Comparison of ENCODE assay signal across 13 mouse cellular contexts in genomic region chr7:102479368-102480078, GRCm38 (mm10). TPM values are rescaled to one million over a fixed set of nuclear protein-coding genes. Genes with fewer than 3 reads are reported as not detected.
DNase-seq lines count a peak whose midpoint lies in the region; ATAC-seq and TF ChIP-seq lines count a peak whose summit lies in the region.
"Had no signal": no experiment of that assay in that cellular context is flagged by ENCODE, and none has a peak within 500 bp of the region (broad histone marks: within the 10 kb centered on the region; RNA-seq: fewer than 3 reads in every experiment).

No protein-coding gene starts in this region.

- peak; percentile 56; the same call in 1 of the 2 replicates for ATAC-seq in kidney, embryonic 16.5 days (ENCODE audit: low FRiP score, low TSS enrichment)

- H3K4me2 ChIP-seq in kidney, embryonic 16.5 days (replicated peaks; ENCODE audit: low read depth, low read length), result no peak overlapping the region
- H3K4me2 ChIP-seq: heart, embryonic 15.5 days; neural tube, embryonic 12.5 days had no signal

- no peak overlapping the region for H3K4me3 ChIP-seq in heart, adult 2 months
- H3K4me3 ChIP-seq in kidney, embryonic 16.5 days (ENCODE audit: low read length), result no peak overlapping the region
- no peak overlapping the region for H3K4me3 ChIP-seq in midbrain, embryonic 10.5 days
- H3K4me3 ChIP-seq: erythroblast, embryonic 14.5 days; heart, embryonic 15.5 days; layer of hippocampus, adult 2 months; neural tube, embryonic 12.5 days had no signal

- TF ChIP-seq POLR2A in heart, adult 2 months (IDR thresholded peaks at IDR 0.05; ENCODE audit: insufficient read depth, low read depth, low read length), result no peak

- H3K27ac ChIP-seq in heart, adult 2 months, result no peak overlapping the region
- H3K27ac ChIP-seq in kidney, embryonic 16.5 days (ENCODE audit: low read length), result no peak overlapping the region
- no peak overlapping the region for H3K27ac ChIP-seq in midbrain, embryonic 10.5 days (replicated peaks)
- H3K27ac ChIP-seq: heart, embryonic 15.5 days; layer of hippocampus, adult 2 months; macrophage; neural tube, embryonic 12.5 days had no signal

- TF ChIP-seq CTCF in heart, adult 2 months (IDR thresholded peaks at IDR 0.05), result no peak

- intact Hi-C loops in heart, adult 2 months (cut with DNase I), result no loop called here

- WGBS in heart, adult 2 months, result 31% methylated on average over 5 of the region's 5 CpGs
- WGBS in kidney, embryonic 16.5 days, result 45% methylated on average over 5 of the region's 5 CpGs
- WGBS in midbrain, embryonic 10.5 days, result 88% methylated on average over 5 of the region's 5 CpGs

- no peaks in the 10 kb centered on the region for H3K36me3 ChIP-seq in heart, adult 2 months (ENCODE audit: control insufficient read depth, insufficient read depth, low read length)
- H3K36me3 ChIP-seq in kidney, embryonic 16.5 days (ENCODE audit: insufficient read depth, low read length), result no peaks in the 10 kb centered on the region
- peaks cover 8% of the 10 kb centered on the region; the same call in 1 of the 2 replicates for H3K36me3 ChIP-seq in midbrain, embryonic 10.5 days
- H3K36me3 ChIP-seq: heart, embryonic 15.5 days; neural tube, embryonic 12.5 days had no signal

- H3K27me3 ChIP-seq in heart, adult 2 months (ENCODE audit: control insufficient read depth, insufficient read depth, low read length), result no peaks in the 10 kb centered on the region
- no peaks in the 10 kb centered on the region for H3K27me3 ChIP-seq in kidney, embryonic 16.5 days (ENCODE audit: insufficient read depth, low read length)
- H3K27me3 ChIP-seq in midbrain, embryonic 10.5 days (ENCODE audit: low read depth, poor library complexity, severe bottlenecking), result no peaks in the 10 kb centered on the region
- H3K27me3 ChIP-seq: heart, embryonic 15.5 days; neural tube, embryonic 12.5 days had no signal

- no peaks in the 10 kb centered on the region for H3K9me3 ChIP-seq in kidney, embryonic 16.5 days (ENCODE audit: low read length)
- H3K9me3 ChIP-seq in midbrain, embryonic 10.5 days (replicated peaks), result no peaks in the 10 kb centered on the region
- H3K9me3 ChIP-seq: heart, embryonic 15.5 days; neural tube, embryonic 12.5 days had no signal

- H3K9ac ChIP-seq in heart, adult 2 months (ENCODE audit: low read depth, low read length), result no peak overlapping the region
- no peak overlapping the region for H3K9ac ChIP-seq in kidney, embryonic 16.5 days (replicated peaks; ENCODE audit: low read length)
- H3K9ac ChIP-seq: heart, embryonic 15.5 days; neural tube, embryonic 12.5 days had no signal

- H3K4me1 ChIP-seq in heart, adult 2 months (ENCODE audit: control insufficient read depth, insufficient read depth, low read length), result peaks cover 3% of the 10 kb centered on the region
- peaks cover 8% of the 10 kb centered on the region for H3K4me1 ChIP-seq in kidney, embryonic 16.5 days (ENCODE audit: insufficient read depth, low read length)
- H3K4me1 ChIP-seq in midbrain, embryonic 10.5 days, result no peaks in the 10 kb centered on the region
- H3K4me1 ChIP-seq: neural tube, embryonic 12.5 days had no signal

- no peaks in the 10 kb centered on the region for H3K79me2 ChIP-seq in heart, adult 2 months (replicated peaks; ENCODE audit: control insufficient read depth, insufficient read depth, low read length)

- peak; percentile 88 for DNase-seq in heart, adult 11 months
- DNase-seq in heart, adult 2 months, result no peak
- DNase-seq in adrenal gland, postnatal 14 days, result peak; percentile 79
- DNase-seq in ovary, postnatal 14 days (ENCODE audit: low spot score), result peak; percentile 27
- no peak for DNase-seq in heart, adult 8-10 months (ENCODE audit: low spot score)
- no peak for DNase-seq in cerebellum, adult 9-11 months
- DNase-seq in midbrain, embryonic 10.5 days (ENCODE audit: low spot score), result no peak

- no peak for TF ChIP-seq EP300 in heart, adult 2 months (IDR thresholded peaks at IDR 0.05; ENCODE audit: insufficient read depth, low read depth, low read length)

RNA-seq across cellular contexts. Expression of gene Olfr543, which starts 2.0 kb away (rescaled TPM):
- total RNA-seq in heart, adult 2 months (2021), result not detected
- polyA plus RNA-seq in heart, adult 2 months (2012; rRNA removed), result not detected in 2 replicates
- not detected in 2 replicates for total RNA-seq in adrenal gland, postnatal 14 days (2021)
- polyA plus RNA-seq in kidney, embryonic 16.5 days (2015; fragmentation: Nextera tagmentation; extraction: Ambion mirVana), result 0.41 and 0.51 TPM in 2 replicates
- not detected for total RNA-seq in heart, adult 8-10 months (2022)
- polyA plus RNA-seq in midbrain, embryonic 10.5 days (2016; fragmentation: Nextera tagmentation; extraction: Ambion mirVana), result 0.35 TPM in 2 replicates
- total RNA-seq: layer of hippocampus, adult 2 months had no signal
- polyA plus RNA-seq: erythroblast, embryonic 14.5 days; macrophage had no signal

RNA-seq across cellular contexts. Expression of gene Olfr544, which starts 8.6 kb away (rescaled TPM):
- total RNA-seq in heart, adult 2 months (2021), result not detected
- polyA plus RNA-seq in heart, adult 2 months (2012; rRNA removed), result not detected in 2 replicates
- not detected in 2 replicates for total RNA-seq in adrenal gland, postnatal 14 days (2021)
- 0.18 TPM in 1 of 2 replicates, not detected in the other for polyA plus RNA-seq in kidney, embryonic 16.5 days (2015; fragmentation: Nextera tagmentation; extraction: Ambion mirVana)
- total RNA-seq in heart, adult 8-10 months (2022), result not detected
- 0.11 and 0.17 TPM in 2 replicates for polyA plus RNA-seq in midbrain, embryonic 10.5 days (2016; fragmentation: Nextera tagmentation; extraction: Ambion mirVana)
- total RNA-seq: layer of hippocampus, adult 2 months had no signal
- polyA plus RNA-seq: erythroblast, embryonic 14.5 days; macrophage had no signal

RNA-seq across cellular contexts. Expression of gene Olfr545, which starts 19.9 kb away (rescaled TPM):
- total RNA-seq in heart, adult 2 months (2021), result not detected
- polyA plus RNA-seq in heart, adult 2 months (2012; rRNA removed), result not detected in 2 replicates
- total RNA-seq in adrenal gland, postnatal 14 days (2021), result not detected in 2 replicates
- polyA plus RNA-seq in kidney, embryonic 16.5 days (2015; fragmentation: Nextera tagmentation; extraction: Ambion mirVana), result 0.08 TPM in 1 of 2 replicates, not detected in the other
- total RNA-seq in heart, adult 8-10 months (2022), result not detected
- polyA plus RNA-seq in midbrain, embryonic 10.5 days (2016; fragmentation: Nextera tagmentation; extraction: Ambion mirVana), result 0.05 and 0.11 TPM in 2 replicates
- total RNA-seq: layer of hippocampus, adult 2 months had no signal
- polyA plus RNA-seq: erythroblast, embryonic 14.5 days; macrophage had no signal

RNA-seq across cellular contexts. Expression of gene Rrm1, which starts 38.0 kb away (rescaled TPM):
- total RNA-seq in heart, adult 2 months (2021), result 1 to 10 TPM; 9.6 to 9.9 TPM
- 4.4 and 8.1 TPM in 2 replicates for polyA plus RNA-seq in heart, adult 2 months (2012; rRNA removed)
- 41.7 and 42.2 TPM in 2 replicates for total RNA-seq in adrenal gland, postnatal 14 days (2021)
- polyA plus RNA-seq in kidney, embryonic 16.5 days (2015; fragmentation: Nextera tagmentation; extraction: Ambion mirVana), result 169 and 181 TPM in 2 replicates
- total RNA-seq in heart, adult 8-10 months (2022), result 10 to 100 TPM in 3 of 4 experiments, 1 to 10 TPM in 1; 8.8 to 13.1 (median 10.9) TPM
- polyA plus RNA-seq in midbrain, embryonic 10.5 days (2016; fragmentation: Nextera tagmentation; extraction: Ambion mirVana), result 274 TPM in 2 replicates

RNA-seq across cellular contexts. Expression of gene Olfr547, which starts 55.0 kb away (rescaled TPM):
- not detected for total RNA-seq in heart, adult 2 months (2021)
- not detected in 2 replicates for polyA plus RNA-seq in heart, adult 2 months (2012; rRNA removed)
- not detected in 2 replicates for total RNA-seq in adrenal gland, postnatal 14 days (2021)
- polyA plus RNA-seq in kidney, embryonic 16.5 days (2015; fragmentation: Nextera tagmentation; extraction: Ambion mirVana), result not detected in 2 replicates
- not detected for total RNA-seq in heart, adult 8-10 months (2022)
- polyA plus RNA-seq in midbrain, embryonic 10.5 days (2016; fragmentation: Nextera tagmentation; extraction: Ambion mirVana), result not detected in 2 replicates
- total RNA-seq: layer of hippocampus, adult 2 months had no signal
- polyA plus RNA-seq: erythroblast, embryonic 14.5 days; heart, embryonic 15.5 days; macrophage; neural tube, embryonic 12.5 days had no signal

Comparison
In these comparisons a context has a peak if more than half of its experiments do, and no peak if none do; other contexts are left out.
1. DNase-seq: peak in heart, adult 11 months (single experiment), adrenal gland, postnatal 14 days (single experiment) and ovary, postnatal 14 days (single experiment); none in heart, adult 2 months (0 of 2), heart, adult 8-10 months (single experiment), cerebellum, adult 9-11 months (single experiment) and midbrain, embryonic 10.5 days (single experiment).